Mouse (Mus musculus) neural tube, embryonic 12.5 days (tissue): ENCODE data around the gene Vac14. TPM values are rescaled to one million over a fixed set of nuclear protein-coding genes. Genes with fewer than 3 reads are reported as not detected.

Experiments used
- ATAC-seq: fragments of 200-750 bp; cut with Nextera tagmentation; 2 replicates; pipeline ENCODE4 v1.8.0; 2017; ENCODE audit warnings: low read depth, mild to moderate bottlenecking, moderate TSS enrichment, moderate library complexity; ENCODE audit not compliant: low FRiP score
- H3K27ac ChIP-seq: fragments of 300-500 bp; sonication (generic); 2 replicates; pipeline ENCODE4 v1.5.1; 2016
- H3K27me3 ChIP-seq: fragments of 300-500 bp; sonication (generic); replicated peaks from 2 replicates; pipeline ENCODE4 v1.6.1; 2016; ENCODE audit warnings: mild to moderate bottlenecking
- H3K36me3 ChIP-seq: fragments of 300-500 bp; sonication (generic); 2 replicates; pipeline ENCODE4 v1.6.1; 2016; ENCODE audit warnings: mild to moderate bottlenecking
- H3K4me1 ChIP-seq: fragments of 300-500 bp; sonication (generic); 2 replicates; pipeline ENCODE4 v1.6.1; 2016
- H3K4me2 ChIP-seq: fragments of 300-500 bp; sonication (generic); replicated peaks from 2 replicates; pipeline ENCODE4 v1.6.1; 2016; ENCODE audit warnings: mild to moderate bottlenecking
- H3K4me3 ChIP-seq: fragments of 300-500 bp; sonication (generic); 2 replicates; pipeline ENCODE4 v1.5.1; 2016
- H3K9ac ChIP-seq: fragments of 300-500 bp; sonication (generic); 2 replicates; pipeline ENCODE4 v1.6.1; 2016; ENCODE audit warnings: mild to moderate bottlenecking
- H3K9me3 ChIP-seq: fragments of 300-500 bp; sonication (generic); 2 replicates; pipeline ENCODE4 v1.6.1; 2016; ENCODE audit warnings: mild to moderate bottlenecking
- WGBS: fragments of 180-500 bp; shearing (Covaris S2); methylation state at CpG from one replicate; pipeline ENCODE4 v1.1.7; 2016; 5-methylcytosine and 5-hydroxymethylcytosine counted together
- polyA plus RNA-seq: library from polyadenylated mRNA; unstranded; fragments of >200 nt; fragmentation: Nextera tagmentation; extraction: Ambion mirVana; gene quantifications from 2 replicates; pipeline ENCODE4 v1.2.1, GENCODE M21; 2016

Vac14 gene
- polyA plus RNA-seq, 1 experiment from 2014 or later = 34.5 TPM

GRCm38 (mm10) chr8:110671309-110671708 lies 52.9 kb downstream of the Vac14 start:
- no peak overlapping the region for H3K27ac ChIP-seq
- H3K9ac ChIP-seq = no peak overlapping the region
- no peaks in the 10 kb centered on the region for H3K9me3 ChIP-seq
- no peaks in the 10 kb centered on the region for H3K27me3 ChIP-seq
- H3K36me3 ChIP-seq = peaks cover 44% of the 10 kb centered on the region
- 91% methylated on average over 6 of the region's 6 CpGs for WGBS
- ATAC-seq = no peak
- H3K4me3 ChIP-seq = no peak overlapping the region
- no peaks in the 10 kb centered on the region for H3K4me1 ChIP-seq
- H3K4me2 ChIP-seq = no peak overlapping the region

GRCm38 (mm10) chr8:110672133-110672532 lies 53.7 kb downstream of the Vac14 start:
- no peaks in the 10 kb centered on the region for H3K27me3 ChIP-seq
- ATAC-seq = no peak
- 89% methylated on average over 2 of the region's 2 CpGs for WGBS
- no peak overlapping the region for H3K9ac ChIP-seq
- peaks cover 48% of the 10 kb centered on the region for H3K36me3 ChIP-seq
- H3K9me3 ChIP-seq = no peaks in the 10 kb centered on the region
- no peak overlapping the region for H3K4me3 ChIP-seq
- no peak overlapping the region for H3K27ac ChIP-seq
- no peaks in the 10 kb centered on the region for H3K4me1 ChIP-seq
- no peak overlapping the region for H3K4me2 ChIP-seq

GRCm38 (mm10) chr8:110673168-110673567 lies 54.8 kb downstream of the Vac14 start:
- no peak overlapping the region for H3K27ac ChIP-seq
- no peaks in the 10 kb centered on the region for H3K27me3 ChIP-seq
- H3K4me3 ChIP-seq = no peak overlapping the region
- no peak overlapping the region for H3K4me2 ChIP-seq
- H3K4me1 ChIP-seq = no peaks in the 10 kb centered on the region
- H3K36me3 ChIP-seq = peaks cover 52% of the 10 kb centered on the region
- H3K9ac ChIP-seq = no peak overlapping the region
- H3K9me3 ChIP-seq = no peaks in the 10 kb centered on the region
- no peak for ATAC-seq
- WGBS = 84% methylated on average over 2 of the region's 2 CpGs

- WGBS = 95% methylated on average over 1 of the region's 1 CpGs
- Histone ChIP-seq H3K36me3 (peaks cover 56% of the 10 kb centered on the region), H3K4me3 (no peak overlapping the region)
Measured at GRCm38 (mm10) chr8:110674589-110674988, 56.2 kb downstream of the Vac14 start.

GRCm38 (mm10) chr8:110676702-110677101 lies 58.3 kb downstream of the Vac14 start:
- H3K27ac ChIP-seq = no peak overlapping the region
- no peaks in the 10 kb centered on the region for H3K4me1 ChIP-seq
- no peak overlapping the region for H3K4me2 ChIP-seq
- no peak for ATAC-seq
- WGBS = 75% methylated on average over 5 of the region's 5 CpGs
- no peaks in the 10 kb centered on the region for H3K27me3 ChIP-seq
- H3K36me3 ChIP-seq = peaks cover 47% of the 10 kb centered on the region
- no peak overlapping the region for H3K9ac ChIP-seq
- H3K4me3 ChIP-seq = no peak overlapping the region
- H3K9me3 ChIP-seq = no peaks in the 10 kb centered on the region

More at GRCm38 (mm10) chr8:110674589-110674988, 56.2 kb downstream of the Vac14 start:
- Histone ChIP-seq H3K27me3 (no peaks in the 10 kb centered on the region), H3K9me3 (no peaks in the 10 kb centered on the region), H3K27ac (no peak overlapping the region), H3K4me1 (no peaks in the 10 kb centered on the region), H3K4me2 (no peak overlapping the region), H3K9ac (no peak overlapping the region)
- ATAC-seq = no peak

- H3K27me3 ChIP-seq = no peaks in the 10 kb centered on the region
- no peak for ATAC-seq
- H3K4me3 ChIP-seq = no peak overlapping the region
- H3K4me1 ChIP-seq = no peaks in the 10 kb centered on the region
- H3K36me3 ChIP-seq = peaks cover 43% of the 10 kb centered on the region
- no peaks in the 10 kb centered on the region for H3K9me3 ChIP-seq
- H3K27ac ChIP-seq = 0 out of 2 replicates have a peak overlapping the region, but pooled peaks have one; percentile 20
- no peak overlapping the region for H3K9ac ChIP-seq
- no peak overlapping the region for H3K4me2 ChIP-seq
- whole genome bisulfite sequencing = 92% methylated on average over 5 of the region's 5 CpGs
Measured at GRCm38 (mm10) chr8:110677174-110677660, 58.8 kb downstream of the Vac14 start.

GRCm38 (mm10) chr8:110678989-110679388 lies 60.6 kb downstream of the Vac14 start:
- no peak overlapping the region for H3K4me3 ChIP-seq
- H3K27ac ChIP-seq = no peak overlapping the region
- no peaks in the 10 kb centered on the region for H3K4me1 ChIP-seq
- H3K4me2 ChIP-seq = no peak overlapping the region
- no peaks in the 10 kb centered on the region for H3K27me3 ChIP-seq
- WGBS = 40% methylated on average over 3 of the region's 3 CpGs
- H3K9me3 ChIP-seq = no peaks in the 10 kb centered on the region
- H3K36me3 ChIP-seq = peaks cover 46% of the 10 kb centered on the region
- ATAC-seq = no peak
- H3K9ac ChIP-seq = no peak overlapping the region

GRCm38 (mm10) chr8:110687726-110688125 lies 69.3 kb downstream of the Vac14 start:
- H3K36me3 ChIP-seq = peaks cover 51% of the 10 kb centered on the region
- no peak overlapping the region for H3K9ac ChIP-seq
- no peak for ATAC-seq
- no peaks in the 10 kb centered on the region for H3K4me1 ChIP-seq
- H3K4me2 ChIP-seq = no peak overlapping the region
- no peaks in the 10 kb centered on the region for H3K27me3 ChIP-seq
- 93% methylated on average over 5 of the region's 5 CpGs for WGBS
- no peak overlapping the region for H3K4me3 ChIP-seq
- no peak overlapping the region for H3K27ac ChIP-seq
- no peaks in the 10 kb centered on the region for H3K9me3 ChIP-seq

- H3K36me3 ChIP-seq = peaks cover 30% of the 10 kb centered on the region
- H3K9me3 ChIP-seq = no peaks in the 10 kb centered on the region
- H3K4me2 ChIP-seq = no peak overlapping the region
- H3K4me1 ChIP-seq = no peaks in the 10 kb centered on the region; the same call in 1 of the 2 replicates
- 90% methylated on average over 9 of the region's 9 CpGs for WGBS
- no peaks in the 10 kb centered on the region for H3K27me3 ChIP-seq
- no peak for ATAC-seq
- H3K27ac ChIP-seq = no peak overlapping the region
- H3K4me3 ChIP-seq = no peak overlapping the region
- no peak overlapping the region for H3K9ac ChIP-seq
Measured at GRCm38 (mm10) chr8:110689961-110690360, 71.6 kb downstream of the Vac14 start.

GRCm38 (mm10) chr8:110694226-110694625 lies 75.8 kb downstream of the Vac14 start:
- 75% methylated on average over 5 of the region's 5 CpGs for WGBS
- Histone ChIP-seq H3K4me3 (no peak overlapping the region), H3K9me3 (no peaks in the 10 kb centered on the region), H3K36me3 (peaks cover 3% of the 10 kb centered on the region), H3K27me3 (no peaks in the 10 kb centered on the region), H3K4me1 (peaks cover 4% of the 10 kb centered on the region; the same call in 1 of the 2 replicates), H3K4me2 (no peak overlapping the region), H3K9ac (no peak overlapping the region), H3K27ac (no peak overlapping the region)
- no peak for ATAC-seq

GRCm38 (mm10) chr8:110694826-110695225 lies 76.4 kb downstream of the Vac14 start:
- H3K27ac ChIP-seq = no peak overlapping the region
- H3K4me3 ChIP-seq = no peak overlapping the region
- ATAC-seq = no peak
- peaks cover 3% of the 10 kb centered on the region for H3K36me3 ChIP-seq
- no peaks in the 10 kb centered on the region for H3K27me3 ChIP-seq
- WGBS = 92% methylated on average over 4 of the region's 4 CpGs
- H3K9me3 ChIP-seq = no peaks in the 10 kb centered on the region
- no peak overlapping the region for H3K9ac ChIP-seq
- H3K4me2 ChIP-seq = no peak overlapping the region
- peaks cover 4% of the 10 kb centered on the region; the same call in 1 of the 2 replicates for H3K4me1 ChIP-seq

GRCm38 (mm10) chr8:110695431-110695830 lies 77.0 kb downstream of the Vac14 start:
- H3K4me3 ChIP-seq = no peak overlapping the region
- H3K27me3 ChIP-seq = no peaks in the 10 kb centered on the region
- peaks cover 3% of the 10 kb centered on the region for H3K36me3 ChIP-seq
- no peak overlapping the region for H3K4me2 ChIP-seq
- H3K27ac ChIP-seq = no peak overlapping the region
- peaks cover 4% of the 10 kb centered on the region; the same call in 1 of the 2 replicates for H3K4me1 ChIP-seq
- WGBS = 89% methylated on average over 5 of the region's 5 CpGs
- H3K9ac ChIP-seq = no peak overlapping the region
- H3K9me3 ChIP-seq = no peaks in the 10 kb centered on the region
- ATAC-seq = no peak

- 91% methylated on average over 4 of the region's 4 CpGs for WGBS
- peaks cover 3% of the 10 kb centered on the region for H3K36me3 ChIP-seq
Measured at GRCm38 (mm10) chr8:110696051-110696450, 77.7 kb downstream of the Vac14 start.

More at GRCm38 (mm10) chr8:110696051-110696450, 77.7 kb downstream of the Vac14 start:
- Histone ChIP-seq H3K4me3 (no peak overlapping the region), H3K27me3 (no peaks in the 10 kb centered on the region), H3K27ac (no peak overlapping the region), H3K4me2 (no peak overlapping the region), H3K9me3 (no peaks in the 10 kb centered on the region), H3K4me1 (peaks cover 4% of the 10 kb centered on the region; the same call in 1 of the 2 replicates), H3K9ac (no peak overlapping the region)
- ATAC-seq = no peak
